Mouse (Mus musculus) layer of hippocampus, adult 9-10 months (tissue): ENCODE data around the gene Rp2.

Source experiments
- DNase-seq: peaks from one replicate; pipeline ENCODE4 v3.0.0; 2022; ENCODE audit warnings: low spot score

Gene Rp2

GRCm38 (mm10) chrX:20425140-20425838 lies 61.0 kb downstream of the Rp2 start, which contains the start of gene Jade3:
Gene Jade3 (plus strand): TSS chrX:20425688.
- DNase-seq = no peak

- no peak for DNase-seq
Measured at GRCm38 (mm10) chrX:20425839-20426449, 61.7 kb downstream of the Rp2 start.
